Mouse (Mus musculus): ENCODE results near the gene Zc3h4. TPM values are rescaled to one million over a fixed set of nuclear protein-coding genes. Genes with fewer than 3 reads are reported as not detected.

Gene Zc3h4
- polyA plus RNA-seq, 1 experiment from 2014 or later = 7.9 TPM

DNA sequence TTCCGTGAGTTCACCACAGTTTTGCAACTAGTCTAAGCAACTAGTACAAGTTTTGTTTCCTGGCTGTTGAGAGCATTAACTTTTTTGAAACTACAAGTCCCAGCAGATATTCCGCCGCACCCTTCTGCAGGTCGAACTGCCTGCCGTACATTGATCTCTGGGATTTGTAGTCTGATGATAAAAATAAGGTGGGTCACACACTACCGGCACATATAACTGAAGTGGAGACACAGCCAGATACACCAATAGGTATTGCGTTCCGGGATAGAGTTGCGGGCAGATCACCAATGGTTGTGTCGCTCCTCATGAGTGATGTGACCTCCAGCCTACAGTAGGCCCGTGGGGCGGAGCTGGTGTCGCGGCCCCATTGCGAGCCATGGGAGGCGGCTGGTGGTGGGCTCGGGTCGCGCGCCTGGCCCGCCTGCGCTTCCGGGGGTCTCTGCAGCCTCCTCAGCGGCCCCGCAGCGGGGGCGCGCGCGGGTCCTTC, 51.9 kb downstream of the Zc3h4 start, which contains the start of gene Tmem160:
Gene Tmem160 (plus strand): TSS at position 193 of the 487 bp plus-strand sequence.
- under 1% methylated on average over 30 of the region's 30 CpGs for whole genome bisulfite sequencing
- Histone ChIP-seq H3K27me3 (no peaks in the 10 kb centered on the region), H3K4me1 (replicated peaks) (peaks cover 11% of the 10 kb centered on the region), H3K4me2 (peak within 1 kb of the TSS; percentile 97), H3K27ac (peak within 1 kb of the TSS; percentile 52), H3K36me3 (peaks cover 3% of the 10 kb centered on the region; the same call in 1 of the 2 replicates), H3K9me3 (replicated peaks) (no peaks in the 10 kb centered on the region), H3K9ac (peak within 1 kb of the TSS; percentile 78), H3K4me3 (peak within 1 kb of the TSS; percentile 86)
- peak; percentile 97 for ATAC-seq (replicated peaks; ENCODE audit: insufficient number of reproducible peaks, insufficient read depth, low FRiP score, low read depth)

- peak; percentile 19 for ATAC-seq (replicated peaks; ENCODE audit: insufficient number of reproducible peaks, insufficient read depth, low FRiP score, low read depth)
- WGBS = under 1% methylated on average over 23 of the region's 23 CpGs
- peak overlapping the region; percentile 86 for H3K4me3 ChIP-seq
- H3K27me3 ChIP-seq = no peaks in the 10 kb centered on the region
- peak overlapping the region; percentile 52 for H3K27ac ChIP-seq
- H3K4me1 ChIP-seq (replicated peaks) = peaks cover 11% of the 10 kb centered on the region
- peak overlapping the region; percentile 97 for H3K4me2 ChIP-seq
- peak overlapping the region; percentile 78 for H3K9ac ChIP-seq
- no peaks in the 10 kb centered on the region for H3K9me3 ChIP-seq (replicated peaks)
- peaks cover 3% of the 10 kb centered on the region; the same call in 1 of the 2 replicates for H3K36me3 ChIP-seq
Observed at GRCm38 (mm10) chr7:16453118-16453711, 52.5 kb downstream of the Zc3h4 start.

GRCm38 (mm10) chr7:16455016-16455415, 54.3 kb downstream of the Zc3h4 start:
- Histone ChIP-seq H3K9me3 (replicated peaks) (no peaks in the 10 kb centered on the region), H3K4me3 (no peak overlapping the region), H3K9ac (no peak overlapping the region), H3K36me3 (peaks cover 3% of the 10 kb centered on the region; the same call in 1 of the 2 replicates), H3K27me3 (peaks cover 2% of the 10 kb centered on the region; the same call in 1 of the 2 replicates), H3K4me2 (no peak overlapping the region), H3K4me1 (replicated peaks) (peaks cover 11% of the 10 kb centered on the region), H3K27ac (no peak overlapping the region)
- WGBS = 91% methylated on average over 14 of the region's 14 CpGs
- no peak for ATAC-seq (replicated peaks; ENCODE audit: insufficient number of reproducible peaks, insufficient read depth, low FRiP score, low read depth)

DNA sequence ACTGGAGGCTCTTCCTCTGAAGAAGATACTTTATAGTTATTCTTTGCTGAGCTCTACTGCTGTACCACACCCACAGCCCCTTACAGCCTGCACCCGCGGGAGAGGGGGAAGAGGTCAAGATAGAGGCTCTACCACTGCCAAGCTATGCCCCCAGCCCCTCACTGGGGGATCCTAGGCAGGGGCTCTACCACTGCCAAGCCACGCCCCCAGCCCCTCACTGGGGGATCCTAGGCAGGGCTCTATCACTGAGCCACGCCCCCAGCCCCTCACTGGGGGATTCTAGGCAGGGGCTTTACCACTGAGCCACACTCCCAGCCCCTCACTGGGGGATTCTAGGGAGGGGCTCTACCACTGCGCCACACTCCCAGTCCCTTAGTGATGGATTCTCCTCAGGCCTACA, 55.6 kb downstream of the Zc3h4 start:
- Histone ChIP-seq H3K36me3 (peaks cover 3% of the 10 kb centered on the region; the same call in 1 of the 2 replicates), H3K27me3 (peaks cover 14% of the 10 kb centered on the region), H3K4me1 (replicated peaks) (peaks cover 11% of the 10 kb centered on the region), H3K9me3 (replicated peaks) (no peaks in the 10 kb centered on the region), H3K4me2 (no peak overlapping the region), H3K27ac (no peak overlapping the region), H3K4me3 (no peak overlapping the region), H3K9ac (no peak overlapping the region)
- WGBS = 76% methylated on average over 5 of the region's 5 CpGs
- no peak for ATAC-seq (replicated peaks; ENCODE audit: insufficient number of reproducible peaks, insufficient read depth, low FRiP score, low read depth)

- ATAC-seq (replicated peaks; ENCODE audit: insufficient number of reproducible peaks, insufficient read depth, low FRiP score, low read depth) = no peak
- Histone ChIP-seq H3K4me1 (replicated peaks) (no peaks in the 10 kb centered on the region), H3K9ac (no peak overlapping the region), H3K27me3 (peaks cover 23% of the 10 kb centered on the region), H3K36me3 (peaks cover 3% of the 10 kb centered on the region; the same call in 1 of the 2 replicates), H3K4me2 (no peak overlapping the region), H3K9me3 (replicated peaks) (no peaks in the 10 kb centered on the region), H3K4me3 (no peak overlapping the region), H3K27ac (no peak overlapping the region)
- 51% methylated on average over 13 of the region's 13 CpGs for WGBS
Observed at GRCm38 (mm10) chr7:16460566-16460965, 59.9 kb downstream of the Zc3h4 start.

GRCm38 (mm10) chr7:16461151-16461550, 60.4 kb downstream of the Zc3h4 start:
- H3K4me3 ChIP-seq = no peak overlapping the region
- H3K9me3 ChIP-seq (replicated peaks) = no peaks in the 10 kb centered on the region
- H3K27me3 ChIP-seq = peaks cover 23% of the 10 kb centered on the region
- no peak for ATAC-seq (replicated peaks; ENCODE audit: insufficient number of reproducible peaks, insufficient read depth, low FRiP score, low read depth)
- H3K4me1 ChIP-seq (replicated peaks) = no peaks in the 10 kb centered on the region
- H3K9ac ChIP-seq = no peak overlapping the region
- H3K27ac ChIP-seq = no peak overlapping the region
- peaks cover 3% of the 10 kb centered on the region; the same call in 1 of the 2 replicates for H3K36me3 ChIP-seq
- no peak overlapping the region for H3K4me2 ChIP-seq
- 57% methylated on average over 6 of the region's 6 CpGs for WGBS

GRCm38 (mm10) chr7:16461705-16462104, 61.0 kb downstream of the Zc3h4 start:
- no peaks in the 10 kb centered on the region for H3K36me3 ChIP-seq
- peaks cover 23% of the 10 kb centered on the region for H3K27me3 ChIP-seq
- no peaks in the 10 kb centered on the region for H3K4me1 ChIP-seq (replicated peaks)
- no peak overlapping the region for H3K9ac ChIP-seq
- H3K9me3 ChIP-seq (replicated peaks) = no peaks in the 10 kb centered on the region
- H3K4me2 ChIP-seq = no peak overlapping the region
- no peak overlapping the region for H3K4me3 ChIP-seq
- 73% methylated on average over 6 of the region's 6 CpGs for WGBS
- H3K27ac ChIP-seq = no peak overlapping the region
- no peak for ATAC-seq (replicated peaks; ENCODE audit: insufficient number of reproducible peaks, insufficient read depth, low FRiP score, low read depth)

DNA sequence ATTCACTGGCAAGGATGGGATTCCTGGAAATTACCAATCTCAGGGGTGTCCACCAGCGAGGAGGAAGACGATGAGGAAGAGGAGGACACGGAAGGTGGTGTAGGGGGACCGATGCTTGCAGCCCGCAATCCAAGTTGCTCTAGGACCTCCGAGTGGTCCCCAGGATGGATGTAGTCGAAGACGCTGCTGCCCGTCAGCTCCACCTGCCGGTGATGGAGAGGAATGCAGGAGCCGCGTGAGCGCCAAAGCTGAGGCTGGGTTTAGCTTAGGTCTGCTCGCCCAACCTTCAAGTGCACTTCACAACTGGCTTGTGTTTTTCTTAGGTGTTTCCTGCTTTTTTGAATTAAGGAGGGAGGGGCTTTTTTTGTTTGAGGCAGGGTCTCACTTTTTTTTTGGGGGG, 62.5 kb downstream of the Zc3h4 start:
- Histone ChIP-seq H3K4me1 (replicated peaks) (no peaks in the 10 kb centered on the region), H3K27me3 (peaks cover 32% of the 10 kb centered on the region), H3K4me3 (no peak overlapping the region), H3K4me2 (no peak overlapping the region), H3K36me3 (no peaks in the 10 kb centered on the region), H3K9ac (no peak overlapping the region), H3K9me3 (replicated peaks) (no peaks in the 10 kb centered on the region), H3K27ac (no peak overlapping the region)
- WGBS = 2% methylated on average over 14 of the region's 14 CpGs
- ATAC-seq (replicated peaks; ENCODE audit: insufficient number of reproducible peaks, insufficient read depth, low FRiP score, low read depth) = no peak

GRCm38 (mm10) chr7:16465160-16465559, 64.5 kb downstream of the Zc3h4 start:
- Histone ChIP-seq H3K36me3 (no peaks in the 10 kb centered on the region), H3K27me3 (peaks cover 47% of the 10 kb centered on the region), H3K4me2 (no peak overlapping the region), H3K9ac (no peak overlapping the region), H3K4me3 (no peak overlapping the region), H3K9me3 (replicated peaks) (no peaks in the 10 kb centered on the region), H3K27ac (no peak overlapping the region), H3K4me1 (replicated peaks) (no peaks in the 10 kb centered on the region)
- WGBS = 8% methylated on average over 8 of the region's 8 CpGs
- ATAC-seq (replicated peaks; ENCODE audit: insufficient number of reproducible peaks, insufficient read depth, low FRiP score, low read depth) = peak; percentile 28; the same call in 1 of the 2 replicates

DNA sequence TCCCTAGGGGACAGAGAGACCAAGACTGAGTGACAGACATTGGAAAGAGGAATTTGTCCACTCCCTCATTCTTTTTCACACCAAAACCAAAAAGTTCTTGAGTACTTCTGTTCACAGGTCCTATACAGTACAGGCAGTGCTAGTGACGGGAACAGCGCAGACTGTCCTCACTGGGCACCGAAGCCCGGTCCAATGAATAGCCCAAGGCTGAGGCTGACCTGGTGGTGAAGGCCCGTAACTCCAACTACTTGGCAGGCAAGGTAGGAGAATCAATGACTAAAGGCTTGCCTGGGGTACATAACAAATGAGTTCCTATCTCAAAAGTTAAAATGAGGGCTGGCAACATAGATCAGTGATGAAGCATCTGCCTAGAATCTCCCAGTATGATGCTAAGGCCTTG, 64.9 kb downstream of the Zc3h4 start:
- 85% methylated on average over 5 of the region's 5 CpGs for WGBS
- Histone ChIP-seq H3K27me3 (peaks cover 47% of the 10 kb centered on the region), H3K27ac (no peak overlapping the region), H3K9ac (no peak overlapping the region), H3K4me1 (replicated peaks) (no peaks in the 10 kb centered on the region), H3K4me2 (no peak overlapping the region), H3K9me3 (replicated peaks) (no peaks in the 10 kb centered on the region), H3K36me3 (no peaks in the 10 kb centered on the region), H3K4me3 (no peak overlapping the region)
- no peak for ATAC-seq (replicated peaks; ENCODE audit: insufficient number of reproducible peaks, insufficient read depth, low FRiP score, low read depth)

DNA sequence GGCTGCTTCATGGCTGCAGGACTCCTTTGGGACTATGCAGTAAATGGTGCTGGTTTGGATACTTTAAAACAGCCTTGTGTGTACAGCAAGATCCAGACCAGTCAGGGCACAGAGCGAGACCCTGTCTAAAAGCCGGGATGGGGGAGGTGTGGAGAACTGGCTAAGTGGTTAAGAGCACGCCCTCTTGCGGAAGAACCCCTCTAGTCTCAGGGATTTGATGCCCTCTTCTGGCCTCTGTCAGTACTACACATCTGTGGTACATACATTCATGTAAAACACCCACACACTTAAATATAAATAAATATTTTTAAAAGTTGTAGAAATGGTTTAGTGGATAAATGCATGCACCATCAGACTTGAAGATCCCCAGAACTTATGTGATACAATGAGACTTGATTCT, 65.9 kb downstream of the Zc3h4 start:
- ATAC-seq (replicated peaks; ENCODE audit: insufficient number of reproducible peaks, insufficient read depth, low FRiP score, low read depth) = no peak
- Histone ChIP-seq H3K9me3 (replicated peaks) (no peaks in the 10 kb centered on the region), H3K27ac (no peak overlapping the region), H3K9ac (no peak overlapping the region), H3K4me3 (no peak overlapping the region), H3K36me3 (no peaks in the 10 kb centered on the region), H3K4me2 (no peak overlapping the region), H3K4me1 (replicated peaks) (no peaks in the 10 kb centered on the region), H3K27me3 (peaks cover 49% of the 10 kb centered on the region)
- 63% methylated on average over 4 of the region's 4 CpGs for WGBS

- WGBS = 34% methylated on average over 5 of the region's 5 CpGs
- no peaks in the 10 kb centered on the region for H3K4me1 ChIP-seq (replicated peaks)
- no peaks in the 10 kb centered on the region for H3K9me3 ChIP-seq (replicated peaks)
- no peaks in the 10 kb centered on the region for H3K36me3 ChIP-seq
- no peak overlapping the region for H3K4me2 ChIP-seq
- no peak overlapping the region for H3K4me3 ChIP-seq
- H3K27me3 ChIP-seq = peaks cover 59% of the 10 kb centered on the region
- H3K9ac ChIP-seq = no peak overlapping the region
- no peak overlapping the region for H3K27ac ChIP-seq
- ATAC-seq (replicated peaks; ENCODE audit: insufficient number of reproducible peaks, insufficient read depth, low FRiP score, low read depth) = no peak
Observed at GRCm38 (mm10) chr7:16468115-16468514, 67.4 kb downstream of the Zc3h4 start.

Measured in heart, embryonic 15.5 days (tissue).